Mouse (Mus musculus): Measurements from ENCODE around the gene Ndufa5.

Ndufa5 gene

GRCm38 (mm10) chr6:24527155-24528063 lies at the start of gene Ndufa5:
TSS of gene Ndufa5 (minus strand) at chr6:24528013.
- DNase-seq (ENCODE audit: low read depth, low spot score): peak; percentile 98

DNA sequence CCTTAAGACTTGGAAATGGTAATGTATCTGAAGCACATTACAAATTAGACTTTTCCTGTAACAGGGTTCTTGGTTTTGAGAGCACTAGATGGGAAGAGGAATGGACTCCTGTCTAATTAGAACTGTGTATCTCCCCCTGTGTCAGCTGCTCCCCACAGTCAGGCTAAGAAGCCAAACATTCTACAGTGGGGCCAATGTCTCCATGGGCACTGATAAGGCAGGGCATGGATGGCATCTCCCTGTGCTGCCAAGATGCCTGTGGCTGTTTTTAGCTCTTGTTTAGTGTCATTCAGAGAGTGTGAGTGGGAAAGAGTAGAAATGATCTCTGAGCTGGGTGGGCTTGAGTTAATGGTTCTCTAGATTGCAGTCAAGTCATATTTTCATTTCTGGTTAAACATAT lies 45.5 kb upstream of the Ndufa5 start:
- no peak for DNase-seq (ENCODE audit: low read depth, low spot score)

- DNase-seq (ENCODE audit: low read depth, low spot score): no peak
These were observed 44.6 kb upstream of the Ndufa5 start for GRCm38 (mm10) chr6:24572431-24572830.

DNA sequence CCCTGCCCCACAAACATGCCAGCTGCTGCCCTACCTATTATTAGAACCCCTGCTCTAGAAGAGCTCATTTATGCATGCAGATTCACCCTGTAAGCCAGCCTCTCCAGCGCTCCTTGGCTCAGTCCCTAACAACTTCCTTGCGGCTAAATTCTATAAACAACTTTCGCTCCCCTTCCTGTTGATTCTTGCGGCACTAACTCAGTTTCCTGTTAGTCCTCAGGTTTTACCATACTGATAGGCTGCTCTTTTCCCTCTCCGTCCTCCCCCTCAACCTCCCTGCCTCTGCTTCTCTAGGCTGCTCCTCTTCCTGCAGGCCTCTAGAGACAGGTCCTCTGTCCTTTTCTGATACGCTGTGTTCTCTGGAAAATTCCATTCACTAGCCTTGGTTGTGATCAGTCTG lies 43.3 kb upstream of the Ndufa5 start:
- DNase-seq (ENCODE audit: low read depth, low spot score): no peak

DNA sequence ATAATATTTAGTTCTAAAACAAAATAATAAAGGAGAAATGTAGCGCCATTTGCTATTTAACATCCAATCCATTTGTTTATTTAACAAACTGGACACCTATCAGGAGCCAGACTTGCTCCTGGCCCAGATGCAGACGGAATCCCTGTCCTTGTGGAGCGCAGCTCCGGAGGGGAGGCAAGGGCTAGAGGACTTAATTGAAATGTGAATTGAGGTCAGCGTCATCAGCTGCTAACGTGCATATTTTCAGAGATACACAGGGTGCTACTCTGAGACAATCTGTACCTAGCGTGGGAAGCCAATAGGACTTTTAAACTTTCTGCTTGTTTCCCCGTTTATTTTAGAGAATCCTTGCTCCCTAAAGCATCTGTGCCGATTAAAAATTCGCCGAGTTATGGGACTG lies 42.5 kb upstream of the Ndufa5 start:
- no peak for DNase-seq (ENCODE audit: low read depth, low spot score)

DNA sequence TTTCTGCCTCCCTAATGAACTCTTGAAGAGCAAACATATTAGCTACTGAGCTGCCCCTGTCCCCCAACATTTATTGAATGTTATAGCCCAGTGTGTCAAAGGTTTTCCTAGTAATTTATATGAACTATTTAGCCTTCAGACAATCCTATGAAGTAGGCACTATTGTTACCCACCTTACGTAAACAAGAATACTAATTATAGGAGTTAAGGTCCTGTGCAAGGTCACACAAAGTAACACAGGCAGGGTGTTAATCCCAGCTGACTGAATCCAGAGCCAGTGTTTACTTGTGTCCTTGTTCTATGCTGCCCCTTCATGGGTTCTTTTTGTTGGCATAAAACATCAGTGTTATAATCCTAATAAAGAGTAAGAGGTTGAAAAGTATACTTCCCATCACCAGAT lies 41.9 kb upstream of the Ndufa5 start:
- DNase-seq (ENCODE audit: low read depth, low spot score): no peak

- DNase-seq (ENCODE audit: low read depth, low spot score): no peak
These were observed 41.1 kb upstream of the Ndufa5 start for GRCm38 (mm10) chr6:24568963-24569362.

- DNase-seq (ENCODE audit: low read depth, low spot score): no peak
These were observed 37.1 kb upstream of the Ndufa5 start for GRCm38 (mm10) chr6:24564886-24565285.

DNA sequence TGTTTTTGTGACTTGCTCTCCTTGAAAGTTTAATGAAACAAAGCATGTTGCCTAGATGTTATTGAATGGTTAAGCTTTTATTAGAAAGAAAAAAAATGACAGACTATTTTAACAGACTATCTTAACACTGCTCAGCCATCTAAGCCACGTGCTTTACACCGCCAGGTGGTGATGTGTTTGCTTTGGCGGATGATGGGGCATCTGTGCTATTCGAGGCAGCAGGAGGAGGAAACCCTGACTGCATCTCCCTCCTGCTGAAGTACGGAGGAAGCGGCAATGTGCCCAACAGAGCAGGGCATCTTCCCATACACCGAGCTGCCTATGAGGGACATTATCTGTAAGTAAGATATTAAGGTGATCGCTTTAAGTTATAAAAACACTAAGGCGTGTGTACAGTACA lies 36.3 kb upstream of the Ndufa5 start:
- DNase-seq (ENCODE audit: low read depth, low spot score): no peak

DNA sequence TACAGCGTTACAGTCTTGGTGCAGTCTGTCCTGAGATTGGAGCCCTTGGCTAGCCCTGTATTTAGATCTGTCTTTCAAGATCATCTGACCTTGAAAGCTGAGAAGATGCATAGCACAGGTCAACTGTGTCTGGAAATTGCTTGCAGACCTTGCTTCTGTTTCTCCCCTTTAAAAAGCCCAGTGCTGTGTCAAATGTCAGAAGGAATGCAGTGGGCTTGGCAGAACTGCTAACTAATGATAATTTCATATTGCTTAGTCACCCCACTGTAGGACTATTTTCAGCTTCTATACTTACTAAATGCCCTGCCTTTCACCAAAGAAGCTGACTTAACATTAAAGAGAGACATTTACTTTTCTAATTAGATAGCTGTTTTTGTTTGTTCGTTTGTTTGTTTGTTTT lies 27.7 kb upstream of the Ndufa5 start:
- DNase-seq (ENCODE audit: low read depth, low spot score): no peak

GRCm38 (mm10) chr6:24554427-24555086 lies 26.7 kb upstream of the Ndufa5 start:
- no peak for DNase-seq (ENCODE audit: low read depth, low spot score)

GRCm38 (mm10) chr6:24552046-24552445 lies 24.2 kb upstream of the Ndufa5 start:
- DNase-seq (ENCODE audit: low read depth, low spot score): no peak

GRCm38 (mm10) chr6:24549801-24550200 lies 22.0 kb upstream of the Ndufa5 start:
- DNase-seq (ENCODE audit: low read depth, low spot score): no peak

DNA sequence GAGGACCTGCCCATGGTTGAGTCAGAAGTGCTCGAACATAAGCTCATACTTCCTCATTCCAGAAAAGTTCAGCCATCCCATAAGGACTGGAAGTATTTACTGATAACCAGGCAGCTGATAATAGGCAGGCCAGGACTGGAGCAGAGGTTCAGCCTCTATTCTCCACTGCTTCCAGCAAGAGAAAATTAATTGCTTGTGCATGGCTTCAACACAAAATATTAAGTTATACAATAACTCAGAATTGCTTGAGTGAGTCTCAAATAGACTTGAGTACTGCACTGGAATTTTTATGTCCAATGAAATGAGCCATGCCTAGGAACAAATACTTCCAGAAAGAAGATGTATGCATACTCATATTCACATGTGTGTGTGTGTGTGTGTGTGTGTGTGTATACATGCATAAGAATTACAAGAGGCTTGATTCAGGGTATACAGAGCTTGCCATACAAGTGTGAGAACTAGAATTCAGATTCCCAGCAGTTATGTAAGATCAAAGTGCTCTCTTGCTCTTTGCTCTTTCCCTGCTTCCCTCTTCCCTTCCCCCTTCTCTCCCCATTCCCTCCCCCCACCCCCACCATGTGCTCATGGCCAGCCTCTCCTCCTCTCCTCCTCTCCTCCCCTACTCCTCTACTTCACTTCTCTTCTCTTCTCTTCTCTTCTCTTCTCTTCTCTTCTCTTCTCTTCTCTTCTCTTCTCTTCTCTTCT lies 19.1 kb upstream of the Ndufa5 start:
- no peak for DNase-seq (ENCODE audit: low read depth, low spot score)

DNA sequence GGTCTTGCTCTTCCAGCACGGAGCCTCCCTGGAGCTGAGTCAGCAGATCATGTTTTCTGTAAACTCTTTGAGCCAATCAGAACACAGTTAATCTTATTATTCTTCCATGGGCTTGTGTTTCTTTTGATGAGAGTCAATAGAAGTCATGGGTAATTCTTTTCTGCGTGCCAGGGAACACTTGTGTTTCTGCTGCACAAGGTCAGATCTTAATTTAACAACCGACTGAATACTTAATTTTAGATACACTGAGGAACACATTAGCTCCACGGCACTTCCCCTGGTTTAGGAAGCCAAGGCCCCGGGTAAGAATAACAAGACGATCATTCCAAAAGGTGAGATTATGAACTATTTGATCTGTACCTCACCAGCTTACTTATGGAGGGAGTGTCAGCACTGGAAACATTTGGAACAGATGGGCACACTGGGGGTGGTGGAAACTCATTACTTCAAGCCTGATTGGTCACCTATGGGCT lies 15.3 kb upstream of the Ndufa5 start:
- no peak for DNase-seq (ENCODE audit: low read depth, low spot score)

- DNase-seq (ENCODE audit: low read depth, low spot score): no peak
These were observed 14.6 kb upstream of the Ndufa5 start for GRCm38 (mm10) chr6:24542393-24542792.

GRCm38 (mm10) chr6:24540106-24540505 lies 12.3 kb upstream of the Ndufa5 start:
- no peak for DNase-seq (ENCODE audit: low read depth, low spot score)

DNA sequence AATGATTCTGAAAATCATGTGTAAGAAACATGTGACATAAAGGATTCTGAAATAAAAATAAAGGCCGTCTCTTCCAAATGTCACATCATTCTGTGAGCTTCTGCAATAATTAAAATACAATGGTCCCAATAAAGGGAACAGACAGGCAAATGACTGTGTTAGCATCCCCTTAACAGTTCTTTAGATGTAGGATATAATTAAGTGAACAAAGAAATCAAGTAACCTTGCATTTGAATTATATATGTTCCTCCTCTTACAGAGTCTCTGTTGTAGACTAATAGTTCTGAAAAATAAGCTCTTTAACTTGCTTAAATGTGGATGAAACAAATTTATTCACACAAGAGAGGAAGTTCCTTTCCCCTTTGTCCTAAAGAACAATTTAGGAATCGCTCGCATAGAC lies 10.6 kb upstream of the Ndufa5 start:
- DNase-seq (ENCODE audit: low read depth, low spot score): no peak

DNA sequence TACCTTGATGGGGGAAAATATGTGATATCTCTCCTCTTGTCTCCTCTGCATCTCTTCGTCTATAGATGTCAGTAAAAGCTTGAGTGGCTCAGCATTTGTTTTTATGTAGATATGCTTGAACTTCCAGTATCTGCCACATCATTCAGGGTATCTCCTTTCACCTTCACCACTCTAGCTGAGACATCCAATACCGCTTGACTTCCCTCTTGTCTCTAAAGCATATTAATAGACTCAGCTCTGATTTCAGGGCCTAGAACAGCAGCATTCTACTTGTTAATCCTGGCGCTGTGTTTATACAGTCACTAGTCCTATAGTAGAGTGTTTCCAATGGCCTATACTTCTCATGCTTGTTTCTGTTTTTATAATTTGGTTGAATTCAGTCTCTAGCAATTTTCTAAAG lies 5.0 kb upstream of the Ndufa5 start:
- DNase-seq (ENCODE audit: low read depth, low spot score): no peak

DNA sequence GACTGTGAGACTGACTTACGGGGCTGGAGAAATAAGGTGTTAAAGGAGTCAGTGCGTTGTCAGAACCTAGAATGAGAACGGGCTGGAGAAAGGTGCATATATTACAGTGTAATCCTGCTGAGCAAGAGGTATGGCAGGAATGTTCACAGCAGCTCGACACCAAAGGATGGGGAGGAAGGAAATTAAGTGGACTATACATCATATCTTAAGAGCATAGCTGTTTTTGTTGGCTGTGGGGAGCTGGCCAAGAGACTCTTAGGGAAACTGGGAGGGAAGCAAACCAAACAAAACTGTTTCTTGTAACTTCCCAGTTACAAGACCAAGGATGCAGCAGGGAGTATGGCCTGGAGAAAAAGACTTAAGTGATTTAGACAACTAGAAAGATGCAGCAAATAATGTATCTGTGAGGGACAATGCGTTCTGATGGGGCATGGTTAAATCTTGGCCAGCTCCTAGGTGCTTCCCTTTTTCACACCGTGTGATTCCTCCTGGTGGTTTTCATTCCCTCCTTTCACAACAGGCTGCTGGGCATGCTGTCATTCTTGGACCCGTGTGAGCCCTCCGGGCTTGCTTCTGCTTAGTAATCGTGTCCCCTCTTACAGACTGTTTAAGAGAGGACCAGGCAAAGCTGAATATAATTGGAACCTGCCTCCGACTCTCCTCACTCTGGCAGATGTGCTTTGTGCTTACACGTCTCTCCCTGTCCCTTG lies 3.1 kb upstream of the Ndufa5 start:
- DNase-seq (ENCODE audit: low read depth, low spot score): no peak

DNA sequence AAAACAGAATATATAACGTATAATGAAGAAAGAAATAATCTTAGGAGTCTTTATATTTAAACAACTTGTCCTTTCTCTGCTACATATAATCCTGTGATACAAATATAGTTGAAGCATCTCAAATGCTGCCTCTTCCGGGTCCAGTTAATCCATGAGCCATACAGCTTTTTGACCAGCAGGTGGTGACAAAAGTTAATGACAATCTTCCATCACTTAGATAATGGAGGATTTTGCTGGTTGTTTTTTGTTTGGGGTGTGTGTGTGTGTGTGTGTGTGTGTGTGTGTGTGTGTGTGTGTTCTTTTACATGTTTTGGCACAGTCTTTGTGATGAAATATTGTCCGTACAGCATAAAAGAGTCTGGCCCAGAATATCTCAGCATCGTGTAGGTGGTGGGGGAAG lies 2.4 kb upstream of the Ndufa5 start:
- DNase-seq (ENCODE audit: low read depth, low spot score): peak; percentile 73

- DNase-seq (ENCODE audit: low read depth, low spot score): no peak
These were observed 141 bp upstream of the Ndufa5 start, which contains the start of gene Asb15 for GRCm38 (mm10) chr6:24528064-24528243. TSS of gene Asb15 (plus strand) at chr6:24528144.
